Mouse (Mus musculus) embryo, embryonic 11.5 days (tissue): ENCODE data around the gene Diaph2.

Experiments
- DNase-seq: peaks from one replicate; pipeline ENCODE4 v3.0.0-alpha.2; 2012; ENCODE audit warnings: low read depth, low spot score

Gene Diaph2

GRCm38 (mm10) chrX:129749571-129750061 is at the start of gene Diaph2:
TSS of gene Diaph2 (plus strand) at chrX:129749742.
- peak; percentile 51 for DNase-seq

GRCm38 (mm10) chrX:129701634-129702312 is 47.8 kb upstream of the Diaph2 start:
- DNase-seq: no peak

GRCm38 (mm10) chrX:129709656-129710055 is 39.9 kb upstream of the Diaph2 start:
- no peak for DNase-seq

GRCm38 (mm10) chrX:129728717-129729220 is 20.8 kb upstream of the Diaph2 start:
- DNase-seq: no peak

GRCm38 (mm10) chrX:129736562-129736961 is 13.0 kb upstream of the Diaph2 start:
- DNase-seq: no peak

GRCm38 (mm10) chrX:129739226-129739625 is 10.3 kb upstream of the Diaph2 start:
- no peak for DNase-seq

- no peak for DNase-seq
Measured at GRCm38 (mm10) chrX:129742981-129743380, 6.6 kb upstream of the Diaph2 start.

- no peak for DNase-seq
Measured at GRCm38 (mm10) chrX:129745976-129746375, 3.6 kb upstream of the Diaph2 start.

GRCm38 (mm10) chrX:129749102-129749501 is 440 bp upstream of the Diaph2 start:
- DNase-seq: no peak

- peak; percentile 1 for DNase-seq
Measured at GRCm38 (mm10) chrX:129750094-129750569, 590 bp downstream of the Diaph2 start.

- DNase-seq: peak; percentile 0
Measured at GRCm38 (mm10) chrX:129750606-129751005, 1.1 kb downstream of the Diaph2 start.

GRCm38 (mm10) chrX:129756606-129757005 is 7.1 kb downstream of the Diaph2 start:
- no peak for DNase-seq

- no peak for DNase-seq
Measured at GRCm38 (mm10) chrX:129762649-129763048, 13.1 kb downstream of the Diaph2 start.

GRCm38 (mm10) chrX:129765378-129765777 is 15.8 kb downstream of the Diaph2 start:
- DNase-seq: no peak

- no peak for DNase-seq
Measured at GRCm38 (mm10) chrX:129766811-129767210, 17.3 kb downstream of the Diaph2 start.

- DNase-seq: no peak
Measured at GRCm38 (mm10) chrX:129770625-129771024, 21.1 kb downstream of the Diaph2 start.

GRCm38 (mm10) chrX:129773556-129774255 is 24.2 kb downstream of the Diaph2 start:
- no peak for DNase-seq

GRCm38 (mm10) chrX:129774478-129774877 is 24.9 kb downstream of the Diaph2 start:
- DNase-seq: no peak

GRCm38 (mm10) chrX:129776761-129777160 is 27.2 kb downstream of the Diaph2 start:
- DNase-seq: no peak

- DNase-seq: no peak
Measured at GRCm38 (mm10) chrX:129777404-129777962, 27.9 kb downstream of the Diaph2 start.

GRCm38 (mm10) chrX:129781844-129782243 is 32.3 kb downstream of the Diaph2 start:
- no peak for DNase-seq

- DNase-seq: no peak
Measured at GRCm38 (mm10) chrX:129784062-129784461, 34.5 kb downstream of the Diaph2 start.
